Mouse (Mus musculus) adrenal gland, postnatal 10 days (tissue): ENCODE data around the gene Prdm2. TPM values are rescaled to one million over a fixed set of nuclear protein-coding genes. Genes with fewer than 3 reads are reported as not detected.
A peak's percentile ranks its signal among the peaks of the same experiment; 100 is the strongest.

Experiments
- DNase-seq: peaks from one replicate; pipeline ENCODE4 v3.0.0; 2021; ENCODE audit warnings: mixed read lengths
- microRNA-seq: library from miRNA; unstranded; fragments of <30 nt; microRNA quantifications from one replicate; pipeline ENCODE4 v1.2.0, GENCODE M21; 2021
- total RNA-seq, 2 experiments: library from RNA; stranded (reverse); gene quantifications; 2 replicates each; pipeline ENCODE4 v1.2.3; 2021

Gene Prdm2
- total RNA-seq, 2 experiments from 2014 or later: 21.2 to 23.4 TPM

GRCm38 (mm10) chr4:143104739-143105138 is 108.1 kb downstream of the Prdm2 start:
- no peak for DNase-seq

- DNase-seq: peak; percentile 27
These were observed 109.0 kb downstream of the Prdm2 start for GRCm38 (mm10) chr4:143103811-143104210.

GRCm38 (mm10) chr4:143100157-143100556 is 112.6 kb downstream of the Prdm2 start:
- no peak for DNase-seq

GRCm38 (mm10) chr4:143099288-143100039 is 113.3 kb downstream of the Prdm2 start:
- DNase-seq: no peak

GRCm38 (mm10) chr4:143092082-143092701 is 120.6 kb downstream of the Prdm2 start:
- DNase-seq: peak; percentile 52

- DNase-seq: no peak
These were observed 122.2 kb downstream of the Prdm2 start for GRCm38 (mm10) chr4:143090551-143090950.

- peak; percentile 73 for DNase-seq
These were observed 138.6 kb downstream of the Prdm2 start for GRCm38 (mm10) chr4:143074071-143074765.

GRCm38 (mm10) chr4:143071791-143072190 is 141.0 kb downstream of the Prdm2 start:
- DNase-seq: no peak

- no peak for DNase-seq
These were observed 145.8 kb downstream of the Prdm2 start for GRCm38 (mm10) chr4:143067006-143067405.

- DNase-seq: no peak
These were observed 153.9 kb downstream of the Prdm2 start for GRCm38 (mm10) chr4:143058765-143059344.

Small RNA genes within 50 kb of the gene (microRNA-seq; reads per million reads assigned to microRNA genes)
- gene Mir7021: 2.8 reads per million

Other genes starting within 250 kb of the Prdm2 start
- 10 to 100 TPM in 1 of 2 experiments, 1 to 10 TPM in 1; 9.3 to 11.1 TPM for gene Pdpn, start 86.6 kb upstream of the Prdm2 start, total RNA-seq
- gene Lrrc38, start 136.8 kb upstream of the Prdm2 start, total RNA-seq: under 1 TPM; 0.36 to 0.61 TPM
- gene Pramel1, start 181.4 kb upstream of the Prdm2 start, total RNA-seq: not detected
- gene Pramef8, start 199.4 kb upstream of the Prdm2 start, total RNA-seq: 10 to 100 TPM; 10.8 to 11.7 TPM
- not detected for gene Oog4, start 237.3 kb upstream of the Prdm2 start, total RNA-seq